Mouse (Mus musculus): ENCODE measurements around the gene Olfr1180. TPM values are rescaled to one million over a fixed set of nuclear protein-coding genes. Genes with fewer than 3 reads are reported as not detected.

Gene Olfr1180
- polyA plus RNA-seq (2014; fragmentation: Illumina TruSeq; extraction: RNeasy Lipid Tissue Mini Kit (QIAGEN cat#74804); ENCODE audit: low read depth, low replicate concordance) = not detected

GRCm38 (mm10) chr2:88419051-88419450 is at the start of gene Olfr1180:
TSS of gene Olfr1180 (minus strand) at chr2:88419151.

DNA sequence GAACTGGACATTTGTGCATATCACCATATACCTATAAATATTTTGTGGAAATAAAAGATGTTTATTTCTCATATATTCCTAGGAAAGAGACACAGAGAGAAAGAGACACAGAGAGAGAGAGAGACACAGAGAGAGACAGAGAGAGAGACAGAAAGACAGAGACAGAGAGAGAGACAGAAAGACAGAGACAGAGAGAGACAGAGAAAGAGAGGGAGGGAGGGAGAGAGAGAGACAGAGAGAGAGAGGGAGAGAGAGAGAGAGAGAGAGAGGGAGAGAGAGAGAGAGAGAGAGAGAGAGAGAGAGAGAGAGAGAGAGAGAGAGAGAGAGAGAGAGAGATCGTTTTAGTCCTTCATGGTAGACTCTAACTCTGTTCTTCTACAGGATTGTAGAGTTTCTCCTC is 35.6 kb upstream of the Olfr1180 start, which contains the start of gene Olfr1183:
Olfr1183 (plus strand) TSS at position 301 of the 400 bp plus-strand sequence.

GRCm38 (mm10) chr2:88449031-88449430 is 30.1 kb upstream of the Olfr1180 start, which contains the start of gene Gm13757:
TSS of gene Gm13757 (minus strand) at chr2:88449131.

DNA sequence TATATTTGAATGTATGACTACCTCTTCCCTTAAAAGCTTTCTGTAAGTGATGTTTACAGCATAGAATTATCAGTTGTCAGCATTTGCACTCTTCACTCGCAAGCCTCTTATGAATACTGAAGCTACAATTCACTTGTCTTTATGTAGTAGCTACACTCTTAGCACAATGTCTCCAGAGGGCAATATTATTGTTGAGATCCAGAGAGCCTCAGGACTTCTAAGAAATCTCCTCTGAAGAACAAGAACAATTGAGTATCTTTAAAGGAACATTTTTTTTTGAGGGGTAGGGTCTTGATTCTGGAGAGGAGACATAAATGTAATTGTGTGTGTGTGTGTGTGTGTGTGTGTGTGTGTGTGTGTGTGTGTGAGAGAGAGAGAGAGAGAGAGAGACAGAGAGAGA is 7.1 kb upstream of the Olfr1180 start, which contains the start of gene Olfr1181:
Olfr1181 (minus strand) TSS at position 101 of the 400 bp plus-strand sequence.

GRCm38 (mm10) chr2:88406353-88406752 is 12.6 kb downstream of the Olfr1180 start, which contains the start of gene Olfr1179:
TSS of gene Olfr1179 (minus strand) at chr2:88406453.

GRCm38 (mm10) chr2:88386762-88387161 is 32.2 kb downstream of the Olfr1180 start, which contains the start of gene Olfr1178:
TSS of gene Olfr1178 (plus strand) at chr2:88387062.

Other genes with a start within 250 kb of the Olfr1180 start
- not detected for gene Olfr1168, start 237.3 kb downstream of the Olfr1180 start, polyA plus RNA-seq (2014; fragmentation: Illumina TruSeq; extraction: RNeasy Lipid Tissue Mini Kit (QIAGEN cat#74804); ENCODE audit: low read depth, low replicate concordance)
- not detected for gene Olfr1170, start 190.8 kb downstream of the Olfr1180 start, polyA plus RNA-seq (2014; fragmentation: Illumina TruSeq; extraction: RNeasy Lipid Tissue Mini Kit (QIAGEN cat#74804); ENCODE audit: low read depth, low replicate concordance)
- not detected for gene Olfr1173, start 139.3 kb downstream of the Olfr1180 start, polyA plus RNA-seq (2014; fragmentation: Illumina TruSeq; extraction: RNeasy Lipid Tissue Mini Kit (QIAGEN cat#74804); ENCODE audit: low read depth, low replicate concordance)
- gene Olfr1174-ps, start 104.0 kb downstream of the Olfr1180 start, polyA plus RNA-seq (2014; fragmentation: Illumina TruSeq; extraction: RNeasy Lipid Tissue Mini Kit (QIAGEN cat#74804); ENCODE audit: low read depth, low replicate concordance) = not detected
- not detected for gene Olfr1175-ps, start 91.9 kb downstream of the Olfr1180 start, polyA plus RNA-seq (2014; fragmentation: Illumina TruSeq; extraction: RNeasy Lipid Tissue Mini Kit (QIAGEN cat#74804); ENCODE audit: low read depth, low replicate concordance)
- not detected for gene Olfr1176, start 82.4 kb downstream of the Olfr1180 start, polyA plus RNA-seq (2014; fragmentation: Illumina TruSeq; extraction: RNeasy Lipid Tissue Mini Kit (QIAGEN cat#74804); ENCODE audit: low read depth, low replicate concordance)
- gene Olfr1177-ps, start 72.7 kb downstream of the Olfr1180 start, polyA plus RNA-seq (2014; fragmentation: Illumina TruSeq; extraction: RNeasy Lipid Tissue Mini Kit (QIAGEN cat#74804); ENCODE audit: low read depth, low replicate concordance) = not detected
- not detected for gene Olfr1178, start 32.1 kb downstream of the Olfr1180 start, polyA plus RNA-seq (2014; fragmentation: Illumina TruSeq; extraction: RNeasy Lipid Tissue Mini Kit (QIAGEN cat#74804); ENCODE audit: low read depth, low replicate concordance)
- not detected for gene Olfr1179, start 12.7 kb downstream of the Olfr1180 start, polyA plus RNA-seq (2014; fragmentation: Illumina TruSeq; extraction: RNeasy Lipid Tissue Mini Kit (QIAGEN cat#74804); ENCODE audit: low read depth, low replicate concordance)
- gene Olfr1181, start 7.0 kb upstream of the Olfr1180 start, polyA plus RNA-seq (2014; fragmentation: Illumina TruSeq; extraction: RNeasy Lipid Tissue Mini Kit (QIAGEN cat#74804); ENCODE audit: low read depth, low replicate concordance) = not detected
- gene Gm13757, start 30.0 kb upstream of the Olfr1180 start, polyA plus RNA-seq (2014; fragmentation: Illumina TruSeq; extraction: RNeasy Lipid Tissue Mini Kit (QIAGEN cat#74804); ENCODE audit: low read depth, low replicate concordance) = not detected
- not detected for gene Olfr1183, start 35.7 kb upstream of the Olfr1180 start, polyA plus RNA-seq (2014; fragmentation: Illumina TruSeq; extraction: RNeasy Lipid Tissue Mini Kit (QIAGEN cat#74804); ENCODE audit: low read depth, low replicate concordance)
- gene Olfr1184, start 64.4 kb upstream of the Olfr1180 start, polyA plus RNA-seq (2014; fragmentation: Illumina TruSeq; extraction: RNeasy Lipid Tissue Mini Kit (QIAGEN cat#74804); ENCODE audit: low read depth, low replicate concordance) = not detected
- not detected for gene Olfr1185-ps1, start 74.2 kb upstream of the Olfr1180 start, polyA plus RNA-seq (2014; fragmentation: Illumina TruSeq; extraction: RNeasy Lipid Tissue Mini Kit (QIAGEN cat#74804); ENCODE audit: low read depth, low replicate concordance)
- gene Olfr1186, start 99.4 kb upstream of the Olfr1180 start, polyA plus RNA-seq (2014; fragmentation: Illumina TruSeq; extraction: RNeasy Lipid Tissue Mini Kit (QIAGEN cat#74804); ENCODE audit: low read depth, low replicate concordance) = not detected
- not detected for gene Olfr1188, start 137.8 kb upstream of the Olfr1180 start, polyA plus RNA-seq (2014; fragmentation: Illumina TruSeq; extraction: RNeasy Lipid Tissue Mini Kit (QIAGEN cat#74804); ENCODE audit: low read depth, low replicate concordance)
- gene Olfr1189, start 167.3 kb upstream of the Olfr1180 start, polyA plus RNA-seq (2014; fragmentation: Illumina TruSeq; extraction: RNeasy Lipid Tissue Mini Kit (QIAGEN cat#74804); ENCODE audit: low read depth, low replicate concordance) = not detected
- not detected for gene Olfr1191-ps1, start 221.4 kb upstream of the Olfr1180 start, polyA plus RNA-seq (2014; fragmentation: Illumina TruSeq; extraction: RNeasy Lipid Tissue Mini Kit (QIAGEN cat#74804); ENCODE audit: low read depth, low replicate concordance)
- not detected for gene Olfr1192-ps1, start 229.4 kb upstream of the Olfr1180 start, polyA plus RNA-seq (2014; fragmentation: Illumina TruSeq; extraction: RNeasy Lipid Tissue Mini Kit (QIAGEN cat#74804); ENCODE audit: low read depth, low replicate concordance)